Mouse (Mus musculus) midbrain, postnatal 0 days (tissue): ENCODE measurements around the gene Dpagt1. TPM values are rescaled to one million over a fixed set of nuclear protein-coding genes. Genes with fewer than 3 reads are reported as not detected.
"Not testable (repeated sequence)": the region's sequence is repeated elsewhere in the genome, so short reads cannot be mapped to it uniquely, and the experiment has no call there.

ENCODE experiments used
- ATAC-seq: fragments of 200-750 bp; cut with Nextera tagmentation; 2 replicates; pipeline ENCODE4 v1.8.0; 2017; ENCODE audit warnings: moderate number of reproducible peaks, mild to moderate bottlenecking, moderate TSS enrichment, moderate library complexity; ENCODE audit not compliant: low FRiP score
- DNase-seq: peaks from one replicate; pipeline ENCODE4 v3.0.0-alpha.2; 2015; ENCODE audit warnings: low spot score
- H3K27ac ChIP-seq: fragments of 300-500 bp; sonication (generic); 2 replicates; pipeline ENCODE4 v1.5.1; 2014; ENCODE audit warnings: low read depth, mild to moderate bottlenecking, low read length, mixed read lengths
- H3K27me3 ChIP-seq: fragments of 300-500 bp; sonication (generic); 2 replicates; pipeline ENCODE4 v1.6.1; 2014; ENCODE audit warnings: low read length, control low read depth, mixed read lengths; ENCODE audit not compliant: insufficient read depth
- H3K36me3 ChIP-seq: fragments of 300-500 bp; sonication (generic); 2 replicates; pipeline ENCODE4 v1.6.1; 2014; ENCODE audit warnings: low read length, control low read depth, mixed read lengths; ENCODE audit not compliant: insufficient read depth
- H3K4me1 ChIP-seq: fragments of 300-500 bp; sonication (generic); 2 replicates; pipeline ENCODE4 v1.6.1; 2014; ENCODE audit warnings: mild to moderate bottlenecking, control low read depth, antibody characterized with exemption, low read length, mixed read lengths; ENCODE audit not compliant: insufficient read depth
- H3K4me2 ChIP-seq: fragments of 300-500 bp; sonication (generic); 2 replicates; pipeline ENCODE4 v1.6.1; 2014; ENCODE audit warnings: low read depth, mild to moderate bottlenecking, low read length, mixed read lengths; ENCODE audit not compliant: poor library complexity, severe bottlenecking
- H3K4me3 ChIP-seq: fragments of 300-500 bp; sonication (generic); 2 replicates; pipeline ENCODE4 v1.5.1; 2014; ENCODE audit warnings: low read depth, mild to moderate bottlenecking, low read length, moderate library complexity
- H3K9ac ChIP-seq: fragments of 300-500 bp; sonication (generic); replicated peaks from 2 replicates; pipeline ENCODE4 v1.6.1; 2014; ENCODE audit warnings: mild to moderate bottlenecking, low read length, moderate library complexity, mixed read lengths; ENCODE audit not compliant: poor library complexity, severe bottlenecking
- H3K9me3 ChIP-seq: fragments of 300-500 bp; sonication (generic); 2 replicates; pipeline ENCODE4 v1.6.1; 2016; ENCODE audit warnings: low read length, control low read depth
- CTCF ChIP-seq: IDR thresholded peaks from 2 replicates; pipeline ENCODE4 v1.5.1; 2016; ENCODE audit warnings: antibody characterized with exemption, mild to moderate bottlenecking
- WGBS: fragments of 180-500 bp; shearing (Covaris S2); extraction: QIAGEN DNeasy Blood & Tissue Kit; methylation state at CpG from one replicate; pipeline ENCODE4 v1.1.7; 2014; 5-methylcytosine and 5-hydroxymethylcytosine counted together
- polyA plus RNA-seq: library from polyadenylated mRNA; unstranded; fragments of >200 nt; fragmentation: Nextera tagmentation; extraction: Ambion mirVana; gene quantifications from 2 replicates; pipeline ENCODE4 v1.2.1, GENCODE M21; 2015
- total RNA-seq: library from RNA; depleted of rRNA; stranded (reverse); fragments of >200 nt; gene quantifications from 2 replicates; pipeline ENCODE4 v1.2.3, GENCODE M21; 2014

Gene Dpagt1
- total and polyA plus RNA-seq, 2 experiments from 2014 or later = 27.2 to 33.6 TPM

DNA sequence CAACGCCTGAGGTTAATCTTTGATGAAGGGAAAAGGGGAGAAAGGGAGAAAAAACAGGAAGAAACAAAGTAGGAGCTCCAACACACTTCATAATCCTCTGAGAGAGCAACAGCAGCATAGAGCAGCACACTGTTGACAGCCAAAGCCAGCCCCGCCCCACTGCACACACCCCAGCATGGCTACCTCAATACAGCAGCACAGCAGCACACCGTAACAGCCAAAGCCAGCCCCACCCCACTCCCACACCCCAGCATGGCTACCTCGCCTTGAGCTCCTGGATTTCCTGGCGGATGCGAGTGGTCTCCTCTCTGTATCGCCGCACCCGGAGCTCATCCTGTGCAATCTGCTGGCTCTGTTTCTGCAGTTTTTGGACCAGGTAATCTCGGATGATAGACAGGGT is 26.5 kb downstream of the Dpagt1 start:
- Histone ChIP-seq H3K36me3 (peaks cover 80% of the 10 kb centered on the region), H3K27me3 (no peaks in the 10 kb centered on the region), H3K4me2 (no peak overlapping the region), H3K27ac (no peak overlapping the region), H3K9me3 (no peaks in the 10 kb centered on the region), H3K4me3 (no peak overlapping the region), H3K9ac (no peak overlapping the region), H3K4me1 (no peaks in the 10 kb centered on the region)
- no peak for TF ChIP-seq CTCF
- ATAC-seq (no peak), DNase-seq (no peak)
- 90% methylated on average over 10 of the region's 10 CpGs for WGBS

DNA sequence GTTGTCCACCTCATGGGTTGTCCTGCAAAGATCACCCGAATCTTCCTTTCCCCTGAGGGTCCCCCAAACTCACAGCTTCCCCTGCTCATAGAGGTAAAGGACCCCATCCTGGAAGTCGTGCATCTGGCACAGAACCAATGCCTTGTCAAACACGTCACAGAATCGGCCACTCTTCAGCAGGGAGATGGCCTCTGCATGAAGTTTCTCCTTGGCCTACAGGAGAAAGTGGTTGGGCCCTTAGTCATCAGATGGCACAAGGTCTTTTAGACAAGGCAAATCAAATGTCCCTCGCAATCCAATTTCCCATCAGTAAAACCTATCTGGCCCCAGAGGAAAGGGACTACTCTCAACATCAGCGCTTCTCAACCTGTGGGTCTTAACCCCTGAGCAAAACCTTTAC is 27.3 kb downstream of the Dpagt1 start:
- whole genome bisulfite sequencing = 95% methylated on average over 6 of the region's 6 CpGs
- no peak overlapping the region for H3K27ac ChIP-seq
- H3K4me1 ChIP-seq = no peaks in the 10 kb centered on the region
- no peak overlapping the region for H3K4me2 ChIP-seq
- H3K4me3 ChIP-seq = no peak overlapping the region
- H3K9ac ChIP-seq = no peak overlapping the region
- no peak for TF ChIP-seq CTCF
- H3K36me3 ChIP-seq = peaks cover 76% of the 10 kb centered on the region
- H3K9me3 ChIP-seq = no peaks in the 10 kb centered on the region
- DNase-seq = no peak
- no peak for ATAC-seq
- H3K27me3 ChIP-seq = no peaks in the 10 kb centered on the region

DNA sequence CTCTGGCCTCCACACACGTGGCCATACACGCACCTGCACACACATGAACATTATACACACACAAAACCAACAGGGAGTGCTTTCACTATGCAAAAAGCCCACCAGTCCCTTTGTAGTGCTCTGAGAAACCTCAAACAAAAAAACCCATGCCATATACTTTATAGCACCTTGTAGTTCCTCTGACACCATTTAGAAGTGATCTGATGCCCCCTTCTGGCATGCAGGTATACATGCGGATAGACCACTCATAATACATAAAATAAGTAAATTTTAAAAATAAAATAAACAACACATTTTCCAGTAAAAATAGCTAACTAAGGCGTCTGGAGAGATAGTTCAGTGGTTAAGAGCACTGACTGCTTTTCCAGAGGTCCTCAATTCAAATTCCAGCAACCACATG is 31.4 kb downstream of the Dpagt1 start:
- WGBS = 68% methylated on average over 4 of the region's 4 CpGs
- Histone ChIP-seq H3K36me3 (peaks cover 55% of the 10 kb centered on the region), H3K4me1 (0 out of 2 replicates have a peak, but pooled peaks cover 3% of the 10 kb centered on the region), H3K9ac (no peak overlapping the region), H3K4me3 (no peak overlapping the region), H3K27me3 (no peaks in the 10 kb centered on the region), H3K4me2 (no peak overlapping the region), H3K27ac (no peak overlapping the region), H3K9me3 (no peaks in the 10 kb centered on the region)
- DNase-seq (no peak), ATAC-seq (no peak)
- peak; percentile 63 for TF ChIP-seq CTCF

DNA sequence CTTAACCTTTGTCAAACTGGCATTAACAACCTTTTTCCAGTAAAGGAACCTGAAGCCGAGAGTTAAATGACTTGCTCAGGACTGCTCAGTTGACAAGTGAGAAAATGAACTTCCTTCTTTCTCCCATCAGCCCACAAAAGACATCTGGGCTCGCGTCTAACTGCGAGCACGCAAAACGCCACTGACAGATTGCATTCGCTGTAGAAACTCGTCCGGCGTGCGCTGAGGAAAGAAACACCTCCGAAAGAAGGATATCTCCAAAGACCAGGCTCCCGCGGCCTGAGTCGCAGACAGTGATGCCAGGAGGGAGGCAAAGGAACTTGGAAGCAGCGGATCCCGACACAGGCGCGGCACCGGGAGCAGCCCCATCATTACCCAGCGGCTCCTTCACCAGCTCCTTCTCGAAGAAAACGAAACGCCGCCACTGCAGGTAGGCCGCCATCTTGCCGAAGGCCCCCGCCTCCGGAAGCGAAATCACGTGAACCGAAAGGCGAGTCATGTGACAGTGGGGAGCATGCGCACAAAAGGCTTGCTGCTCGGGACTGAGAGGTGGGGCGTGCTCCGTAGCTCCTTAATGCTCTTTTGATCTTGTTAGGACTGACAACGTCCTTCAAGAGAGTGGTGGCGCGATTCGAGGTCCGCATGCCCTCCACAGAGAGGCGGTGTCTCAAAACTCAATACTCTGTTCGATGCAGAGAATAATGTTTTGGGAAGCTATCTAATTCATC is 35.5 kb downstream of the Dpagt1 start, which contains the start of gene Vps11:
TSS of gene Vps11 (minus strand) at position 481 of the 728 bp plus-strand sequence.
- H3K4me3 ChIP-seq = peak within 1 kb of the TSS; percentile 65
- peak within 1 kb of the TSS; percentile 66 for H3K4me2 ChIP-seq
- H3K27ac ChIP-seq = peak within 1 kb of the TSS; percentile 78
- peaks cover 14% of the 10 kb centered on the region for H3K36me3 ChIP-seq
- DNase-seq (peak; percentile 97), ATAC-seq (peak; percentile 89)
- no peaks in the 10 kb centered on the region for H3K9me3 ChIP-seq
- peak within 1 kb of the TSS; percentile 87 for H3K9ac ChIP-seq
- H3K4me1 ChIP-seq = 0 out of 2 replicates have a peak, but pooled peaks cover 3% of the 10 kb centered on the region
- peak; percentile 33; the same call in 1 of the 2 replicates for TF ChIP-seq CTCF
- H3K27me3 ChIP-seq = no peaks in the 10 kb centered on the region
- WGBS = under 1% methylated on average over 44 of the region's 44 CpGs

DNA sequence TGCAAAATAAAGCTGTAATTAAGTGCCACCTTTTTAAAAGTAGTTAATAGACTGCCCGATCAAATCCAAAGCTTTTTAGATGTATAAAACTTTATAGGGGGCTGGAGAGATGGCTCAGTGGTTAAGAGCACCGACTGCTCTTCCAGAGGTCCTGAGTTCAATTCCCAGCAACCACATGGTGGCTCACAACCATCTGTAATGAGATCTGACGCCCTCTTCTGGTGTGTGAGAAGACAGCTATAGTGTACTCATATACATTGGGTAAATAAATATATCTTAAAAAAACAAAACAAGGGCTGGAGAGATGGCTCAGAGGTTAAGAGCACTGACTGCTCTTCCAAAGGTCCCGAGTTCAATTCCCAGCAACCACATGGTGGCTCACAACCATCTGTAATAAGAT is 36.1 kb downstream of the Dpagt1 start:
- H3K27me3 ChIP-seq = not testable (repeated sequence)
- ATAC-seq = peak; percentile 47; the same call in 1 of the 2 replicates
- WGBS = 43% methylated on average over 4 of the region's 4 CpGs

DNA sequence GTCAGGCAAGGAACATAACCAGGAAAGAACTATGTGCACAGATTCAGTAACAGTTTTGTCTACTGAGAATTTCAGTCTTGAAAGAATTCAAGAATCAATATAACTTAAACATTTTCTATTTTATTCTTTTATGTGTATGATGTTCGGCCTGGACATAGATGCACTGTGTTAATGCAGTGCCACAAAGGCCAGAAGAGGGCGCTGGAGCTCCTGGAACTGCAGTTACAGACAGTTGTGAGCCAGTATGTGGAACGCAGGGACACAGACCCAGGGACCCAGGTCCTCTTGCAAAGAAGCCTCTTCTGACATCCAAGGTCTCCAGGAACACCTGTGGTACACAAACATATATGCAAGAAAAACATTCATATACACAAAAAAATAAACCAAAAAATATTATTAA is 38.7 kb downstream of the Dpagt1 start:
- Histone ChIP-seq H3K9me3 (no peaks in the 10 kb centered on the region), H3K4me1 (0 out of 2 replicates have a peak, but pooled peaks cover 3% of the 10 kb centered on the region), H3K9ac (no peak overlapping the region), H3K27me3 (no peaks in the 10 kb centered on the region), H3K4me2 (no peak overlapping the region), H3K4me3 (no peak overlapping the region), H3K36me3 (no peaks in the 10 kb centered on the region), H3K27ac (no peak overlapping the region)
- WGBS = 58% methylated on average over 3 of the region's 3 CpGs
- DNase-seq (no peak), ATAC-seq (no peak)
- TF ChIP-seq CTCF = peak; percentile 43

More for the DNA sequence above, 36.1 kb downstream of the Dpagt1 start:
- DNase-seq, H3K9me3 ChIP-seq, H3K4me1 ChIP-seq, H3K36me3 ChIP-seq, H3K9ac ChIP-seq: not testable (repeated sequence)
- Histone ChIP-seq H3K27ac (0 out of 2 replicates have a peak overlapping the region, but pooled peaks have one; percentile 78), H3K4me3 (peak overlapping the region; percentile 65), H3K4me2 (peak overlapping the region; percentile 66)
